Comparison of ENCODE assay signal across 14 mouse cellular contexts in genomic region chr1:106070814-106071213, GRCm38 (mm10).
A peak's percentile ranks its signal among the peaks of the same experiment; 100 is the strongest.
DNase-seq lines count a peak whose midpoint lies in the region; ATAC-seq and TF ChIP-seq lines count a peak whose summit lies in the region.
"Had no signal": no experiment of that assay in that cellular context is flagged by ENCODE, and none has a peak within 500 bp of the region (broad histone marks: within the 10 kb centered on the region; RNA-seq: fewer than 3 reads in every experiment).

No protein-coding gene starts in this region.

- no peaks in the 10 kb centered on the region for H3K9me3 ChIP-seq in embryonic facial prominence, embryonic 12.5 days
- no peaks in the 10 kb centered on the region for H3K9me3 ChIP-seq in embryonic facial prominence, embryonic 10.5 days
- H3K9me3 ChIP-seq in intestine, embryonic 14.5 days (ENCODE audit: control insufficient read depth, low read length): no peaks in the 10 kb centered on the region
- H3K9me3 ChIP-seq in intestine, embryonic 16.5 days (ENCODE audit: control insufficient read depth, low read length): no peaks in the 10 kb centered on the region
- H3K9me3 ChIP-seq in neural tube, embryonic 14.5 days (ENCODE audit: control insufficient read depth, low read length): no peaks in the 10 kb centered on the region
- H3K9me3 ChIP-seq: embryonic facial prominence, embryonic 15.5 days; G1E; heart, embryonic 13.5 days; liver, embryonic 12.5 days; lung, embryonic 15.5 days; neural tube, embryonic 15.5 days had no signal

- peaks cover 10% of the 10 kb centered on the region for H3K4me1 ChIP-seq in embryonic facial prominence, embryonic 12.5 days
- H3K4me1 ChIP-seq in embryonic facial prominence, embryonic 10.5 days: peaks cover 9% of the 10 kb centered on the region
- H3K4me1 ChIP-seq in intestine, embryonic 14.5 days (replicated peaks; ENCODE audit: control insufficient read depth, insufficient read depth, low read length): peaks cover 4% of the 10 kb centered on the region
- no peaks in the 10 kb centered on the region; the same call in 1 of the 2 replicates for H3K4me1 ChIP-seq in intestine, embryonic 16.5 days (ENCODE audit: control insufficient read depth, insufficient read depth, low read length)
- H3K4me1 ChIP-seq in neural tube, embryonic 14.5 days (ENCODE audit: control insufficient read depth, insufficient read depth, low read length): peaks cover 9% of the 10 kb centered on the region; the same call in 1 of the 2 replicates
- H3K4me1 ChIP-seq in cerebellum, adult 2 months (ENCODE audit: control insufficient read depth, insufficient read depth, low read length): no peaks in the 10 kb centered on the region; the same call in 1 of the 2 replicates
- H3K4me1 ChIP-seq: embryonic facial prominence, embryonic 15.5 days; liver, embryonic 12.5 days had no signal

- H3K27me3 ChIP-seq in embryonic facial prominence, embryonic 12.5 days: no peaks in the 10 kb centered on the region; the same call in 1 of the 2 replicates
- no peaks in the 10 kb centered on the region for H3K27me3 ChIP-seq in embryonic facial prominence, embryonic 10.5 days (replicated peaks; ENCODE audit: low read depth, poor library complexity, severe bottlenecking)
- H3K27me3 ChIP-seq in intestine, embryonic 14.5 days (replicated peaks; ENCODE audit: control insufficient read depth, insufficient read depth, low read length): 0 out of 2 replicates have a peak, but pooled peaks cover 6% of the 10 kb centered on the region
- H3K27me3 ChIP-seq in intestine, embryonic 16.5 days (replicated peaks; ENCODE audit: control insufficient read depth, insufficient read depth, low read length): no peaks in the 10 kb centered on the region
- no peaks in the 10 kb centered on the region for H3K27me3 ChIP-seq in neural tube, embryonic 14.5 days (ENCODE audit: control insufficient read depth, insufficient read depth, low read length)
- no peaks in the 10 kb centered on the region for H3K27me3 ChIP-seq in cerebellum, adult 2 months (ENCODE audit: control insufficient read depth, insufficient read depth, low read length)
- H3K27me3 ChIP-seq: embryonic facial prominence, embryonic 15.5 days; lung, embryonic 15.5 days; neural tube, embryonic 15.5 days had no signal

- H3K36me3 ChIP-seq in embryonic facial prominence, embryonic 12.5 days: no peaks in the 10 kb centered on the region
- H3K36me3 ChIP-seq in embryonic facial prominence, embryonic 10.5 days (replicated peaks): no peaks in the 10 kb centered on the region
- no peaks in the 10 kb centered on the region for H3K36me3 ChIP-seq in intestine, embryonic 14.5 days (ENCODE audit: control insufficient read depth, insufficient read depth, low read length)
- no peaks in the 10 kb centered on the region for H3K36me3 ChIP-seq in intestine, embryonic 16.5 days (ENCODE audit: control insufficient read depth, insufficient read depth, low read length)
- H3K36me3 ChIP-seq in neural tube, embryonic 14.5 days (ENCODE audit: control insufficient read depth, insufficient read depth, low read length): no peaks in the 10 kb centered on the region
- H3K36me3 ChIP-seq: embryonic facial prominence, embryonic 15.5 days; G1E; heart, embryonic 13.5 days; liver, embryonic 12.5 days; lung, embryonic 15.5 days; neural tube, embryonic 15.5 days had no signal

- 54% methylated on average over 4 of the region's 4 CpGs for WGBS in embryonic facial prominence, embryonic 12.5 days
- WGBS in embryonic facial prominence, embryonic 10.5 days: 61% methylated on average over 4 of the region's 4 CpGs
- 66% methylated on average over 4 of the region's 4 CpGs for WGBS in intestine, embryonic 14.5 days
- WGBS in intestine, embryonic 16.5 days: 62% methylated on average over 4 of the region's 4 CpGs
- WGBS in neural tube, embryonic 14.5 days: 61% methylated on average over 4 of the region's 4 CpGs
- WGBS in cerebellum, adult 2 months: 61% methylated on average over 4 of the region's 4 CpGs

- DNase-seq in embryonic facial prominence, embryonic 10.5 days (ENCODE audit: low spot score): no peak
- no peak for DNase-seq in intestine, embryonic 14.5 days (ENCODE audit: low spot score)
- DNase-seq in neural tube, embryonic 10.5 days (ENCODE audit: extremely low spot score, low spot score): no peak
- DNase-seq in cerebellum, adult 2 months: no peak
- DNase-seq in frontal cortex, adult 2 months (ENCODE audit: extremely low spot score in 1 of 2, low spot score in 1 of 2): no peak

- H3K4me2 ChIP-seq in embryonic facial prominence, embryonic 12.5 days (replicated peaks): no peak overlapping the region
- H3K4me2 ChIP-seq in intestine, embryonic 14.5 days (ENCODE audit: low read length): no peak overlapping the region
- no peak overlapping the region for H3K4me2 ChIP-seq in intestine, embryonic 16.5 days (ENCODE audit: low read depth, low read length)
- H3K4me2 ChIP-seq in neural tube, embryonic 14.5 days (ENCODE audit: low read depth, low read length): no peak overlapping the region
- H3K4me2 ChIP-seq: embryonic facial prominence, embryonic 15.5 days; liver, embryonic 12.5 days; lung, embryonic 15.5 days had no signal

- no peak overlapping the region for H3K4me3 ChIP-seq in embryonic facial prominence, embryonic 12.5 days
- H3K4me3 ChIP-seq in embryonic facial prominence, embryonic 10.5 days: no peak overlapping the region
- H3K4me3 ChIP-seq in intestine, embryonic 14.5 days (ENCODE audit: low read depth, low read length): no peak overlapping the region
- H3K4me3 ChIP-seq in intestine, embryonic 16.5 days (ENCODE audit: low read length): no peak overlapping the region
- H3K4me3 ChIP-seq in neural tube, embryonic 14.5 days (ENCODE audit: low read depth, low read length): no peak overlapping the region
- no peak overlapping the region for H3K4me3 ChIP-seq in cerebellum, adult 2 months (replicated peaks; ENCODE audit: insufficient read depth, low read depth, low read length)
- H3K4me3 ChIP-seq: embryonic facial prominence, embryonic 15.5 days; heart, embryonic 13.5 days; liver, embryonic 12.5 days; lung, embryonic 15.5 days; neural tube, embryonic 15.5 days had no signal

- no peak overlapping the region for H3K27ac ChIP-seq in embryonic facial prominence, embryonic 12.5 days
- H3K27ac ChIP-seq in embryonic facial prominence, embryonic 10.5 days (replicated peaks): no peak overlapping the region
- H3K27ac ChIP-seq in intestine, embryonic 14.5 days (ENCODE audit: low read depth): no peak overlapping the region
- H3K27ac ChIP-seq in intestine, embryonic 16.5 days (ENCODE audit: low read length): no peak overlapping the region
- no peak overlapping the region for H3K27ac ChIP-seq in neural tube, embryonic 14.5 days (ENCODE audit: low read depth, low read length)
- no peak overlapping the region for H3K27ac ChIP-seq in cerebellum, adult 2 months (ENCODE audit: insufficient read depth, low read length)
- H3K27ac ChIP-seq: embryonic facial prominence, embryonic 15.5 days; heart, embryonic 13.5 days; liver, embryonic 12.5 days; lung, embryonic 15.5 days; neural tube, embryonic 15.5 days had no signal

- H3K9ac ChIP-seq in embryonic facial prominence, embryonic 12.5 days: no peak overlapping the region
- H3K9ac ChIP-seq in intestine, embryonic 14.5 days (ENCODE audit: low read length): no peak overlapping the region
- no peak overlapping the region for H3K9ac ChIP-seq in intestine, embryonic 16.5 days (ENCODE audit: low read depth, low read length)
- no peak overlapping the region for H3K9ac ChIP-seq in neural tube, embryonic 14.5 days (replicated peaks; ENCODE audit: low read depth, low read length)
- H3K9ac ChIP-seq: embryonic facial prominence, embryonic 15.5 days; heart, embryonic 13.5 days; liver, embryonic 12.5 days; lung, embryonic 15.5 days; neural tube, embryonic 15.5 days had no signal

- TF ChIP-seq CTCF in cerebellum, adult 2 months (IDR thresholded peaks at IDR 0.05; ENCODE audit: borderline replicate concordance, insufficient read depth, low read depth, low read length): no peak

- TF ChIP-seq POLR2A in cerebellum, adult 2 months (IDR thresholded peaks at IDR 0.05; ENCODE audit: borderline replicate concordance, insufficient read depth, low read length): no peak

- ATAC-seq in embryonic facial prominence, embryonic 12.5 days (ENCODE audit: insufficient number of reproducible peaks, insufficient read depth, low FRiP score, low TSS enrichment): 0 out of 2 replicates have a peak, but pooled peaks have one; percentile 10
- ATAC-seq in intestine, embryonic 14.5 days (replicated peaks; ENCODE audit: low FRiP score, low TSS enrichment, low read depth): 0 out of 2 replicates have a peak, but pooled peaks have one; percentile 6
- no peak for ATAC-seq in intestine, embryonic 16.5 days
- ATAC-seq in neural tube, embryonic 14.5 days (ENCODE audit: low read depth): peak; percentile 12; the same call in 1 of the 2 replicates
- ATAC-seq: liver, embryonic 12.5 days had no signal
